Mouse (Mus musculus) MEL-GATA-1-ER (cell line): ENCODE measurements around the gene Cst6.

Experiments used
- DNase-seq: peaks from one replicate; pipeline ENCODE4 v3.0.0-alpha.2; 2012; ENCODE audit warnings: low read depth; ENCODE audit errors: extremely low read depth

The Cst6 gene

GRCm38 (mm10) chr19:5348526-5349501 is 560 bp downstream of the Cst6 start:
- DNase-seq = peak; percentile 41

- no peak for DNase-seq
Measured at GRCm38 (mm10) chr19:5348064-5348463, 1.3 kb downstream of the Cst6 start.

GRCm38 (mm10) chr19:5345297-5346131 is 3.9 kb downstream of the Cst6 start:
- DNase-seq = no peak

GRCm38 (mm10) chr19:5341360-5341759 is 8.0 kb downstream of the Cst6 start:
- no peak for DNase-seq

GRCm38 (mm10) chr19:5337975-5338374 is 11.4 kb downstream of the Cst6 start:
- DNase-seq = peak; percentile 50

GRCm38 (mm10) chr19:5335441-5335840 is 13.9 kb downstream of the Cst6 start, which contains the start of gene Catsper1:
TSS of gene Catsper1 (plus strand) at chr19:5335741.
- DNase-seq = no peak

- DNase-seq = no peak
Measured at GRCm38 (mm10) chr19:5334741-5335140, 14.6 kb downstream of the Cst6 start.

GRCm38 (mm10) chr19:5327970-5328369 is 21.4 kb downstream of the Cst6 start:
- no peak for DNase-seq

- DNase-seq = no peak
Measured at GRCm38 (mm10) chr19:5323801-5324200, 25.6 kb downstream of the Cst6 start.

GRCm38 (mm10) chr19:5313189-5313588 is 36.2 kb downstream of the Cst6 start:
- DNase-seq = no peak

GRCm38 (mm10) chr19:5309025-5309424 is 40.3 kb downstream of the Cst6 start:
- no peak for DNase-seq

GRCm38 (mm10) chr19:5306968-5307734 is 42.2 kb downstream of the Cst6 start:
- DNase-seq = no peak

- no peak for DNase-seq
Measured at GRCm38 (mm10) chr19:5306279-5306678, 43.1 kb downstream of the Cst6 start.

- peak; percentile 47 for DNase-seq
Measured at GRCm38 (mm10) chr19:5302455-5302854, 46.9 kb downstream of the Cst6 start.

GRCm38 (mm10) chr19:5300588-5300987 is 48.8 kb downstream of the Cst6 start:
- DNase-seq = no peak

GRCm38 (mm10) chr19:5297903-5298800 is 51.2 kb downstream of the Cst6 start, which contains the start of gene Gal3st3:
TSS of gene Gal3st3 (plus strand) at chr19:5298331.
- no peak for DNase-seq

GRCm38 (mm10) chr19:5296630-5297029 is 52.7 kb downstream of the Cst6 start:
- DNase-seq = no peak

GRCm38 (mm10) chr19:5295736-5296075 is 53.7 kb downstream of the Cst6 start:
- DNase-seq = no peak

- DNase-seq = peak; percentile 99
Measured at GRCm38 (mm10) chr19:5294972-5295735, 54.2 kb downstream of the Cst6 start, which contains the start of gene Sf3b2. TSS of gene Sf3b2 (minus strand) at chr19:5295455.
